Mouse (Mus musculus) left cerebral cortex, adult 2 months (tissue): ENCODE measurements around the gene Gm6169. TPM values are rescaled to one million over a fixed set of nuclear protein-coding genes. Genes with fewer than 3 reads are reported as not detected.
"Not testable (repeated sequence)": the region's sequence is repeated elsewhere in the genome, so short reads cannot be mapped to it uniquely, and the experiment has no call there.

ENCODE experiments used
- DNase-seq, 2 experiments: peaks; one replicate each; pipeline ENCODE4 v3.0.0; 2021 to 2022; ENCODE audit warnings: low spot score in 2 of 2, mixed read lengths in 1 of 2; ENCODE audit errors: extremely low spot score in 1 of 2
- H3K27ac ChIP-seq: fragments of 200-600 bp; 2 replicates; pipeline ENCODE4 v1.8.1; 2022
- H3K4me3 ChIP-seq: fragments of 200-600 bp; 2 replicates; pipeline ENCODE4 v1.8.1; 2022
- CTCF ChIP-seq: fragments of 200-600 bp; IDR thresholded peaks from 2 replicates; pipeline ENCODE4 v1.8.1; 2022; ENCODE audit warnings: antibody characterized with exemption, mild to moderate bottlenecking, moderate library complexity
- intact Hi-C: fragments of 180-260 bp; cut with DNase I; formaldehyde crosslinking; loops from one replicate; pipeline ENCODE4 v1.15.1; 2025
- long read RNA-seq, 2 experiments: library from polyadenylated mRNA; stranded (forward); transcript quantifications; one replicate each; pipeline ENCODE4 v2.0.0; 2021; ENCODE audit warnings: borderline mapping rate in 2 of 2
- total RNA-seq, 2 experiments: library from RNA; stranded (reverse); gene quantifications; 2 replicates each; pipeline ENCODE4 v1.2.3; 2021

The Gm6169 gene
- total RNA-seq, result 1 to 10 TPM in 1 of 2 experiments, under 1 TPM in 1; 0.36 to 3.0 TPM
- long read RNA-seq, experiment 1, result 0 reads
- long read RNA-seq, experiment 2, result 0 reads

- intact Hi-C loops, result no loop called here
- peak; percentile 55 to 56 for DNase-seq
- Histone ChIP-seq H3K27ac (no peak within 1 kb of the TSS), H3K4me3 (no peak within 1 kb of the TSS)
- TF ChIP-seq CTCF, result peak; percentile 61
Observed at GRCm38 (mm10) chr13:97099187-97099852, at the start of gene Gm6169. TSS of gene Gm6169 (minus strand) at chr13:97099237.

- DNase-seq, result no peak
- TF ChIP-seq CTCF, result peak; percentile 79
- intact Hi-C loops, result no loop called here
Observed at GRCm38 (mm10) chr13:97145834-97146233, 46.8 kb upstream of the Gm6169 start.

GRCm38 (mm10) chr13:97142321-97142720, 43.3 kb upstream of the Gm6169 start:
- H3K27ac ChIP-seq, result no peak overlapping the region
- DNase-seq, result no peak
- H3K4me3 ChIP-seq, result no peak overlapping the region
- TF ChIP-seq CTCF, result no peak
- intact Hi-C loops, result no loop called here

More at GRCm38 (mm10) chr13:97145834-97146233, 46.8 kb upstream of the Gm6169 start:
- H3K4me3 ChIP-seq, result no peak overlapping the region
- H3K27ac ChIP-seq, result no peak overlapping the region

GRCm38 (mm10) chr13:97138404-97138931, 39.4 kb upstream of the Gm6169 start:
- intact Hi-C loops, result loop anchor here (5.0 to 10.0 kb wide), 2 partner anchors 484 to 1124 kb away; partner anchors contain the start of genes Ankra2 and Utp15
- peak overlapping the region; percentile 95 for H3K27ac ChIP-seq
- peak overlapping the region; percentile 82 for H3K4me3 ChIP-seq
- DNase-seq, result not testable (repeated sequence)

- Histone ChIP-seq H3K4me3 (peak within 1 kb of the TSS; percentile 82), H3K27ac (peak within 1 kb of the TSS; percentile 95)
- TF ChIP-seq CTCF, result no peak
- DNase-seq, result peak; percentile 85 to 87
- intact Hi-C loops, result loop anchor here (5.0 to 10.0 kb wide), 2 partner anchors 483 to 1125 kb away; partner anchors contain the start of genes Ankra2 and Utp15
Observed at GRCm38 (mm10) chr13:97137466-97138400, 38.7 kb upstream of the Gm6169 start, which contains the start of the genes Gfm2 and Nsa2. TSS of gene Gfm2 (plus strand) at chr13:97137937. TSS of gene Nsa2 (minus strand) at chr13:97137937.

GRCm38 (mm10) chr13:97130413-97130812, 31.4 kb upstream of the Gm6169 start:
- DNase-seq, H3K4me3 ChIP-seq, H3K27ac ChIP-seq: not testable (repeated sequence)
- intact Hi-C loops, result loop anchor here (10.0 kb wide), 1 partner anchor 476 kb away; no protein-coding TSS in a partner anchor

GRCm38 (mm10) chr13:97129654-97130053, 30.6 kb upstream of the Gm6169 start:
- DNase-seq, H3K27ac ChIP-seq, H3K4me3 ChIP-seq: not testable (repeated sequence)
- intact Hi-C loops, result loop anchor here (10.0 kb wide), 1 partner anchor 475 kb away; no protein-coding TSS in a partner anchor

- Histone ChIP-seq H3K27ac (no peak overlapping the region), H3K4me3 (no peak overlapping the region)
- no peak for DNase-seq
- TF ChIP-seq CTCF, result no peak
- intact Hi-C loops, result no loop called here
Observed at GRCm38 (mm10) chr13:97121341-97121740, 22.3 kb upstream of the Gm6169 start.

- no peak overlapping the region for H3K4me3 ChIP-seq
- DNase-seq, result no peak
- TF ChIP-seq CTCF, result no peak
- intact Hi-C loops, result no loop called here
- no peak overlapping the region for H3K27ac ChIP-seq
Observed at GRCm38 (mm10) chr13:97109046-97109445, 10.0 kb upstream of the Gm6169 start.

GRCm38 (mm10) chr13:97107721-97108120, 8.7 kb upstream of the Gm6169 start:
- DNase-seq, intact Hi-C loops, H3K27ac ChIP-seq, H3K4me3 ChIP-seq: not testable (repeated sequence)

- H3K27ac ChIP-seq, result no peak overlapping the region
- no peak for TF ChIP-seq CTCF
- H3K4me3 ChIP-seq, result no peak overlapping the region
- no peak for DNase-seq
- intact Hi-C loops, result no loop called here
Observed at GRCm38 (mm10) chr13:97104996-97105395, 6.0 kb upstream of the Gm6169 start.

- Histone ChIP-seq H3K27ac (no peak overlapping the region), H3K4me3 (no peak overlapping the region)
- DNase-seq, result no peak
- intact Hi-C loops, result no loop called here
- no peak for TF ChIP-seq CTCF
Observed at GRCm38 (mm10) chr13:97095726-97096125, 3.3 kb downstream of the Gm6169 start.
